Comparison of ENCODE assay signal across 19 mouse cellular contexts in genomic region chr12:35656563-35656962, GRCm38 (mm10).
"Had no signal": no experiment of that assay in that cellular context is flagged by ENCODE, and none has a peak within 500 bp of the region (broad histone marks: within the 10 kb centered on the region; RNA-seq: fewer than 3 reads in every experiment).

No protein-coding gene starts in this region.

- H3K27me3 ChIP-seq: liver, embryonic 15.5 days; lung, embryonic 15.5 days; megakaryocyte, embryonic 14.5 days; midbrain, embryonic 13.5 days; midbrain, embryonic 15.5 days; neural tube, embryonic 13.5 days had no signal

- DNase-seq: liver, postnatal 0 days; lung, adult 2 months; lung, postnatal 14 days; lung, postnatal 36 days; right cerebral cortex, postnatal 14 days; right cerebral cortex, postnatal 4 days; spleen, adult 18-20 months; thymus, adult 18-20 months; thymus, postnatal 14 days; thymus, postnatal 36 days had no signal

- H3K4me2 ChIP-seq: liver, embryonic 15.5 days; lung, embryonic 15.5 days; midbrain, embryonic 11.5 days; midbrain, embryonic 13.5 days; midbrain, embryonic 15.5 days; neural tube, embryonic 13.5 days had no signal

- ATAC-seq: liver, postnatal 0 days; lung, postnatal 0 days; midbrain, embryonic 13.5 days; midbrain, embryonic 15.5 days had no signal

- H3K36me3 ChIP-seq: liver, embryonic 15.5 days; lung, embryonic 15.5 days; midbrain, embryonic 13.5 days; midbrain, embryonic 15.5 days; neural tube, embryonic 13.5 days had no signal

- H3K9me3 ChIP-seq: liver, embryonic 15.5 days; lung, embryonic 15.5 days; megakaryocyte, embryonic 14.5 days; midbrain, embryonic 13.5 days; midbrain, embryonic 15.5 days; neural tube, embryonic 13.5 days had no signal

- H3K4me1 ChIP-seq: liver, embryonic 15.5 days; lung, embryonic 15.5 days; megakaryocyte, embryonic 14.5 days; midbrain, embryonic 13.5 days; midbrain, embryonic 15.5 days; neural tube, embryonic 13.5 days had no signal

- H3K9ac ChIP-seq: liver, embryonic 15.5 days; liver, postnatal 0 days; lung, embryonic 15.5 days; midbrain, embryonic 13.5 days; midbrain, embryonic 15.5 days; neural tube, embryonic 13.5 days had no signal

- H3K4me3 ChIP-seq: liver, embryonic 15.5 days; lung, embryonic 15.5 days; megakaryocyte, embryonic 14.5 days; midbrain, embryonic 13.5 days; midbrain, embryonic 15.5 days; neural tube, embryonic 13.5 days had no signal

- H3K27ac ChIP-seq: liver, embryonic 15.5 days; lung, embryonic 15.5 days; macrophage; midbrain, embryonic 13.5 days; midbrain, embryonic 15.5 days; neural tube, embryonic 13.5 days had no signal
